Mouse (Mus musculus): ENCODE measurements around the gene Tesk2.

- TF ChIP-seq ZC3H11A (IDR thresholded peaks at IDR 0.05; ENCODE audit: borderline replicate concordance, low read depth, low read length) (no peak), MAFK (IDR thresholded peaks at IDR 0.05; ENCODE audit: insufficient read depth, low read depth, low read length) (no peak)
These were observed 36.8 kb upstream of the Tesk2 start for GRCm38 (mm10) chr4:116683957-116684356.
